Comparison of ENCODE assay signal across 22 mouse cellular contexts in the genomic region with DNA sequence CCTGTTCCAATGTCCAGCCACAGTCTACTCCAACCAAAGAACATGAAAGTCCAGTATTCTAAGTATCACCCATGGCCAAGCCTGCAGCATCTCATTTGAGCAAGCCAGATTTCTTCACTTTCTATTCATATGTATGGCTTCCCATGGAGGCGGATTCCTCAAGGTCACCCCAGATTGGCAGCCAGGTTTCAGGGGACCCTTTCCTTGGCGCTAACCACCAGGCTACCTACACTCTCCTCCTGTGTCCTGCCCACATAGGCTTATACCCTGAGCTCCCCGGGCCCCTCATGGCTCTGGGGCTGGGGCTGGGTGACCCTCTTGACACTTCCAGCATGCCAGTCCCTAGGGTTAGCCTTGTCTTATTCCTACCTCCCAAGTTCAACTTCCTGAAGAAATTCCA. TPM values are rescaled to one million over a fixed set of nuclear protein-coding genes. Genes with fewer than 3 reads are reported as not detected.
DNase-seq lines count a peak whose midpoint lies in the region; ATAC-seq and TF ChIP-seq lines count a peak whose summit lies in the region.
"Had no signal": no experiment of that assay in that cellular context is flagged by ENCODE, and none has a peak within 500 bp of the region (broad histone marks: within the 10 kb centered on the region; RNA-seq: fewer than 3 reads in every experiment).

No protein-coding gene starts in this region.

- H3K9me3 ChIP-seq in forebrain, postnatal 0 days (ENCODE audit: low read length): no peaks in the 10 kb centered on the region
- H3K9me3 ChIP-seq in midbrain, embryonic 16.5 days (replicated peaks; ENCODE audit: control insufficient read depth, low read length, poor library complexity, severe bottlenecking): no peaks in the 10 kb centered on the region
- H3K9me3 ChIP-seq: embryonic facial prominence, embryonic 13.5 days; G1E; heart, embryonic 15.5 days; limb, embryonic 15.5 days; liver, embryonic 15.5 days had no signal

- H3K4me2 ChIP-seq in forebrain, postnatal 0 days (ENCODE audit: low read depth): peak overlapping the region; percentile 57
- peak overlapping the region; percentile 62 for H3K4me2 ChIP-seq in midbrain, embryonic 16.5 days (ENCODE audit: low read length)
- H3K4me2 ChIP-seq: embryonic facial prominence, embryonic 13.5 days; heart, embryonic 15.5 days; limb, embryonic 15.5 days; liver, embryonic 15.5 days had no signal

- no peaks in the 10 kb centered on the region for H3K27me3 ChIP-seq in forebrain, postnatal 0 days (ENCODE audit: insufficient read depth, low read length)
- H3K27me3 ChIP-seq in midbrain, embryonic 16.5 days (ENCODE audit: control insufficient read depth, insufficient read depth, low read depth, low read length): no peaks in the 10 kb centered on the region

- H3K36me3 ChIP-seq in forebrain, postnatal 0 days (ENCODE audit: insufficient read depth): no peaks in the 10 kb centered on the region
- no peaks in the 10 kb centered on the region for H3K36me3 ChIP-seq in midbrain, embryonic 16.5 days (ENCODE audit: control insufficient read depth, insufficient read depth, low read length)
- H3K36me3 ChIP-seq: embryonic facial prominence, embryonic 13.5 days; G1E; heart, embryonic 15.5 days; limb, embryonic 15.5 days; liver, embryonic 15.5 days had no signal

- peak; percentile 50 for DNase-seq in cerebellum, adult 9-10 months
- no peak for DNase-seq in cerebellum, postnatal 14 days
- DNase-seq in layer of hippocampus, adult 2 months (ENCODE audit: low spot score in 2 of 2): no peak
- DNase-seq in layer of hippocampus, postnatal 10 days (ENCODE audit: low spot score in 2 of 2): no peak
- no peak for DNase-seq in forebrain, postnatal 0 days
- DNase-seq in lung, adult 18-20 months: no peak
- no peak for DNase-seq in layer of hippocampus, postnatal 14 days (ENCODE audit: low spot score in 2 of 2)
- DNase-seq: adrenal gland, postnatal 10 days; gastrocnemius, postnatal 36 days; heart, postnatal 4 days; layer of hippocampus, postnatal 36 days; thymus, postnatal 36 days had no signal

- H3K9ac ChIP-seq in forebrain, postnatal 0 days: no peak overlapping the region
- no peak overlapping the region for H3K9ac ChIP-seq in midbrain, embryonic 16.5 days (ENCODE audit: low read depth, low read length)
- H3K9ac ChIP-seq: embryonic facial prominence, embryonic 13.5 days; heart, embryonic 15.5 days; limb, embryonic 15.5 days; liver, embryonic 15.5 days had no signal

- peak overlapping the region; percentile 60 for H3K4me3 ChIP-seq in layer of hippocampus, adult 2 months
- H3K4me3 ChIP-seq in forebrain, postnatal 0 days (ENCODE audit: low read depth, low read length): peak overlapping the region; percentile 45
- H3K4me3 ChIP-seq in midbrain, embryonic 16.5 days (ENCODE audit: low read depth, low read length): peak overlapping the region; percentile 41; the same call in 1 of the 2 replicates
- H3K4me3 ChIP-seq: embryonic facial prominence, embryonic 13.5 days; heart, embryonic 15.5 days; limb, embryonic 15.5 days; liver, embryonic 15.5 days had no signal

- H3K27ac ChIP-seq in layer of hippocampus, adult 2 months: peak overlapping the region; percentile 90
- no peak overlapping the region for H3K27ac ChIP-seq in forebrain, postnatal 0 days (ENCODE audit: low read depth, low read length)
- no peak overlapping the region for H3K27ac ChIP-seq in midbrain, embryonic 16.5 days (ENCODE audit: low read length)
- H3K27ac ChIP-seq: embryonic facial prominence, embryonic 13.5 days; heart, embryonic 15.5 days; limb, embryonic 15.5 days; liver, embryonic 15.5 days had no signal

- no peak for ATAC-seq in forebrain, postnatal 0 days
- ATAC-seq in midbrain, embryonic 16.5 days: no peak
- ATAC-seq: activated CD4-positive, CD25-positive, alpha-beta regulatory T cell, adult 4 months; intestine, postnatal 0 days; lung, postnatal 0 days had no signal

- TF ChIP-seq CTCF in layer of hippocampus, adult 2 months (conservative IDR thresholded peaks at IDR 0.05): no peak
- TF ChIP-seq CTCF in forebrain, postnatal 0 days (IDR thresholded peaks at IDR 0.05; ENCODE audit: low read depth): no peak

- WGBS in forebrain, postnatal 0 days: 80% methylated on average over 3 of the region's 3 CpGs
- 78% methylated on average over 3 of the region's 3 CpGs for WGBS in midbrain, embryonic 16.5 days

- peaks cover 21% of the 10 kb centered on the region; the same call in 1 of the 2 replicates for H3K4me1 ChIP-seq in forebrain, postnatal 0 days (ENCODE audit: insufficient read depth)
- peaks cover 30% of the 10 kb centered on the region for H3K4me1 ChIP-seq in midbrain, embryonic 16.5 days (ENCODE audit: control insufficient read depth, insufficient read depth, low read length)
- H3K4me1 ChIP-seq: heart, embryonic 15.5 days; liver, embryonic 15.5 days had no signal

RNA-seq across cellular contexts. Expression of gene Rph3a, which starts 2.3 kb away (rescaled TPM):
- 100 to 1,000 TPM; 226 to 235 TPM for total RNA-seq in layer of hippocampus, adult 2 months (2021)
- total RNA-seq in layer of hippocampus, postnatal 10 days (2021): 100 to 1,000 TPM; 139 to 148 TPM
- total RNA-seq in forebrain, postnatal 0 days (2014; rRNA removed): 39.2 and 44.1 TPM in 2 replicates
- polyA plus RNA-seq in forebrain, postnatal 0 days (2015; fragmentation: Nextera tagmentation; extraction: Ambion mirVana): 29.5 and 36.4 TPM in 2 replicates
- 27.4 and 30.2 TPM in 2 replicates for polyA plus RNA-seq in midbrain, embryonic 16.5 days (2015; fragmentation: Nextera tagmentation; extraction: Ambion mirVana)
- total RNA-seq in layer of hippocampus, postnatal 14 days (2021): 100 to 1,000 TPM; 178 TPM
- total RNA-seq: G1E; gastrocnemius, postnatal 36 days; megakaryocyte progenitor cell, adult 5-6 weeks had no signal
- polyA plus RNA-seq: activated CD4-positive, CD25-positive, alpha-beta regulatory T cell, adult 4 months; G1E; heart, embryonic 15.5 days; lung, postnatal 0 days had no signal
